Mouse (Mus musculus) brain, embryonic 14.5 days (tissue): ENCODE measurements around the gene Dexi.

Experiments
- CTCF ChIP-seq: fragments of 200-500 bp; IDR thresholded peaks from 2 replicates; pipeline ENCODE4 v1.5.1; 2012; ENCODE audit warnings: inconsistent platforms, mild to moderate bottlenecking, moderate library complexity, borderline replicate concordance; ENCODE audit not compliant: insufficient read depth, insufficient read length; ENCODE audit errors: extremely low read depth
- POLR2A ChIP-seq: fragments of 200-500 bp; IDR thresholded peaks from 2 replicates; pipeline ENCODE4 v1.6.1; 2012; ENCODE audit warnings: mild to moderate bottlenecking, inconsistent platforms, borderline replicate concordance; ENCODE audit not compliant: poor library complexity, insufficient read depth, insufficient read length, severe bottlenecking; ENCODE audit errors: extremely low read depth

DNA sequence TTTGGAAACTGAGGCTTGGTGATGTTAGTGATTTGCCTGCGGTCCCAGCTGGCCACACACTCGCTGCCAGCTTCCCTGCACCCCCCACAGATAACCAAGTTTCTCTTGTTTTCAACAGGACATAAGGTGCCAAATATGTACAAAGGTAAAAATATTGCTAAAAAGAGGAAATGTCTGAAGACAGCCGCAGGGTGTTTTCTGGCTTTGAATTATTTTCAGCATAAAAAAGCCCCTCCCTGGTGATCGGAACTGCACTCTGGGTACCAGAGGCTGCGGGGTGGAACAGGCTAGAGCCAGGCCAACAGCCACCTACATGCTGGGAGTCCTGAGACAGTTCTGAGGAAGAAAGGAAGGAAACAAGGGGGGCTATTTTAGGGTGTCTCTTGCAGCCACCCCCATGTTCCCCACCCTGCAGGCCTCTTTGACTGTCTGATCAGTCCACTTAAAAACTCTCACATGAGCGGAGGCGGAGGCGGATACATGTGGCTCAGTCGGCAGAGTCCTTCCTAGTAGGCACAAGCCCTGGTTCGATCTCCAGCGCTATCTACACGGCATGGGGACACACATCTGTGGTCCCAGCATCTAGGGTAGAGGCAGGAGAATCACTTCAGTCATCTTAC is 26.8 kb downstream of the Dexi start:
- TF ChIP-seq POLR2A: no peak
- TF ChIP-seq CTCF: no peak
